Mouse (Mus musculus) kidney, embryonic 14.5 days (tissue): ENCODE results near the gene Rrm2. TPM values are rescaled to one million over a fixed set of nuclear protein-coding genes. Genes with fewer than 3 reads are reported as not detected.

Experiments used
- ATAC-seq: fragments of 200-750 bp; cut with Nextera tagmentation; 2 replicates; pipeline ENCODE4 v1.8.0; 2017; ENCODE audit warnings: moderate number of reproducible peaks, mild to moderate bottlenecking, moderate TSS enrichment, moderate library complexity; ENCODE audit not compliant: low FRiP score, low TSS enrichment
- H3K27ac ChIP-seq: fragments of 300-500 bp; sonication (generic); 2 replicates; pipeline ENCODE4 v1.5.1; 2014; ENCODE audit warnings: low read depth, mild to moderate bottlenecking, low read length, moderate library complexity, mixed read lengths
- H3K27me3 ChIP-seq: fragments of 300-500 bp; sonication (generic); 2 replicates; pipeline ENCODE4 v1.6.1; 2014; ENCODE audit warnings: mild to moderate bottlenecking, low read length; ENCODE audit not compliant: control insufficient read depth, insufficient read depth
- H3K36me3 ChIP-seq: fragments of 300-500 bp; sonication (generic); 2 replicates; pipeline ENCODE4 v1.6.1; 2014; ENCODE audit warnings: low read length, mixed read lengths; ENCODE audit not compliant: control insufficient read depth, insufficient read depth
- H3K4me1 ChIP-seq: fragments of 300-500 bp; sonication (generic); 2 replicates; pipeline ENCODE4 v1.6.1; 2014; ENCODE audit warnings: low read length, mixed read lengths; ENCODE audit not compliant: control insufficient read depth, insufficient read depth
- H3K4me2 ChIP-seq: fragments of 300-500 bp; sonication (generic); replicated peaks from 2 replicates; pipeline ENCODE4 v1.6.1; 2014; ENCODE audit warnings: low read depth, mild to moderate bottlenecking, low read length
- H3K4me3 ChIP-seq: fragments of 300-500 bp; sonication (generic); 2 replicates; pipeline ENCODE4 v1.5.1; 2014; ENCODE audit warnings: mild to moderate bottlenecking, low read length
- H3K9ac ChIP-seq: fragments of 300-500 bp; sonication (generic); 2 replicates; pipeline ENCODE4 v1.6.1; 2014; ENCODE audit warnings: low read depth, mild to moderate bottlenecking, low read length, moderate library complexity
- H3K9me3 ChIP-seq: fragments of 300-500 bp; sonication (generic); 2 replicates; pipeline ENCODE4 v1.6.1; 2016; ENCODE audit warnings: low read length; ENCODE audit not compliant: control insufficient read depth
- WGBS: fragments of 180-500 bp; shearing (Covaris S2); extraction: QIAGEN DNeasy Blood & Tissue Kit; methylation state at CpG from one replicate; pipeline ENCODE4 v1.1.7; 2014; 5-methylcytosine and 5-hydroxymethylcytosine counted together
- polyA plus RNA-seq: library from polyadenylated mRNA; unstranded; fragments of >200 nt; fragmentation: Nextera tagmentation; extraction: Ambion mirVana; gene quantifications from 2 replicates; pipeline ENCODE4 v1.2.1, GENCODE M21; 2014

Gene Rrm2
- polyA plus RNA-seq, 1 experiment from 2014 or later, result 236 TPM

DNA sequence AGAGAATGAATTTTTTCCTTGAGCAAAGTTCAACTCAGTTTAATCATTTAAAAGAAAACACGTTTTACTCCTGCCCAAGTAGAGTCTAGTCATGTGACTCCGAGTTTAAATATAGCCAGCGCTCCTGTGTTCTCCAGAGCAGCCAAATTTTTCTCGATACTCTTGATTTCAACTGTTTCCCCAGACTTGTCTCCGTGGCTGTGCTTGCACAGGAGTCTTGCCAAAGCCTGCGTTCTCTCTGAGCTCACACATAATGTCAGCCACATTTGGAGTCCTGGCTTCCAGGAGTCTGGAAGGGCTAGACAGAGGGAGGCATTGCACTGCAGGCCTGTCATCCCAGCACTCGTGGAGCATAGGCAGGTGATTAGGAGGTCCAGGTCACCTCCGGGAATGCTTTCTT is 25.5 kb upstream of the Rrm2 start:
- Histone ChIP-seq H3K9ac (no peak overlapping the region), H3K27me3 (peaks cover 24% of the 10 kb centered on the region), H3K9me3 (no peaks in the 10 kb centered on the region), H3K36me3 (no peaks in the 10 kb centered on the region), H3K4me3 (no peak overlapping the region), H3K4me1 (peaks cover 28% of the 10 kb centered on the region), H3K27ac (peak overlapping the region; percentile 71; the same call in 1 of the 2 replicates), H3K4me2 (peak overlapping the region; percentile 94)
- WGBS, result 43% methylated on average over 8 of the region's 8 CpGs
- ATAC-seq, result no peak

DNA sequence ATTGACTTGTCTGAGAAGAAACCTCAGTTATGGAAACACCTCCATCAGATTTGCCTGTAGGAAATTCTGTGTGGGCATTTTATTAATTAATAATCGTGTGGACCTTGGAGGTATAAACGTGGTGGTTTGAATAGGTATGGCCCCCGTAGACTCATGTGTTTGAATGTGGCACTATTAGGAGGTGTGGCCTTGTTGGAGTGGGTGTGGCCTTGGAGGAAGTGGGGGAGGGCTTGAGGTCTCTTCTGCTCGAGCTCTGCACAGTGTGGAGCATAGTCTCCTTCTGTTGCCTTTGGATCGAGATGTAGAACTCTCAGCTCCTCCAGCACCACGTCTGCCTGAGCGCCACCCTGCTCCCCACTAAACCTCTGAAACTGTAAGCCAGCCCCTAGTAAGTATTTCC is 24.6 kb upstream of the Rrm2 start:
- H3K27me3 ChIP-seq, result peaks cover 24% of the 10 kb centered on the region
- H3K9ac ChIP-seq, result no peak overlapping the region
- peaks cover 28% of the 10 kb centered on the region for H3K4me1 ChIP-seq
- H3K27ac ChIP-seq, result no peak overlapping the region
- no peak overlapping the region for H3K4me2 ChIP-seq
- H3K4me3 ChIP-seq, result no peak overlapping the region
- 71% methylated on average over 7 of the region's 7 CpGs for WGBS
- H3K36me3 ChIP-seq, result no peaks in the 10 kb centered on the region
- H3K9me3 ChIP-seq, result no peaks in the 10 kb centered on the region
- no peak for ATAC-seq

DNA sequence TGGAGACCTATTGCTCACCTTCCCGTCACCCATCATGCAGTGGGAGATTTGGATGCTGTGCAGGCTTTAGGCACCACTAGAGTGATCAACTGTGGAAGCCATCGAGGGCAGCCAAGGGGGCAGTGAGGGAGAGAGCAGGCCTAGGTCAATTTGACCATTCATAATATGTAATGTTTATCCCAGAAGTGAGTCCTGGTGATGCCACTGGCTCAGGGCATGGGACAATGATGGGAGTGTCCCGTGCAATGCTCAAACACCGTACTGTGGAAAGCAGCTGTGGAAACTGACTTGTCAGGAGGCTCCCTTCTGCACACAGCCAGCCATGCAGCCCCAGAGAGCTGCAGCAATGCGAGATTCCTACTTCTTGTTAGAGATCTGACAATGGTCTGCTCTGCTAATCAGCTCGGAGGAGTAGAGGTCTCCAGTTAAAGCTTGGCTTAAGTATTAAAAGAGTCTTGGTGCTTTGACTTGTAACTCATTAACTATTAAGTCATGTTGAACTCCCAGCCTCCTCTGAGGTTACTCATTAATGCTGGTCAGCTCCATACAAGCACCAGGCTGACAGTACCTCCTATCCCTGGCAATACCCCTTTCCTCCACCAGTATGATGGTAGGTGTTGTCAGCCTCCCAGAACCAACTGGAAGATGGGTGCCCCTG is 21.9 kb upstream of the Rrm2 start:
- H3K27ac ChIP-seq, result peak overlapping the region; percentile 77; the same call in 1 of the 2 replicates
- no peaks in the 10 kb centered on the region for H3K36me3 ChIP-seq
- no peaks in the 10 kb centered on the region; the same call in 1 of the 2 replicates for H3K9me3 ChIP-seq
- 47% methylated on average over 6 of the region's 6 CpGs for WGBS
- peak; percentile 82 for ATAC-seq
- H3K9ac ChIP-seq, result no peak overlapping the region
- H3K27me3 ChIP-seq, result peaks cover 19% of the 10 kb centered on the region
- H3K4me3 ChIP-seq, result no peak overlapping the region
- peaks cover 22% of the 10 kb centered on the region for H3K4me1 ChIP-seq
- H3K4me2 ChIP-seq, result no peak overlapping the region

DNA sequence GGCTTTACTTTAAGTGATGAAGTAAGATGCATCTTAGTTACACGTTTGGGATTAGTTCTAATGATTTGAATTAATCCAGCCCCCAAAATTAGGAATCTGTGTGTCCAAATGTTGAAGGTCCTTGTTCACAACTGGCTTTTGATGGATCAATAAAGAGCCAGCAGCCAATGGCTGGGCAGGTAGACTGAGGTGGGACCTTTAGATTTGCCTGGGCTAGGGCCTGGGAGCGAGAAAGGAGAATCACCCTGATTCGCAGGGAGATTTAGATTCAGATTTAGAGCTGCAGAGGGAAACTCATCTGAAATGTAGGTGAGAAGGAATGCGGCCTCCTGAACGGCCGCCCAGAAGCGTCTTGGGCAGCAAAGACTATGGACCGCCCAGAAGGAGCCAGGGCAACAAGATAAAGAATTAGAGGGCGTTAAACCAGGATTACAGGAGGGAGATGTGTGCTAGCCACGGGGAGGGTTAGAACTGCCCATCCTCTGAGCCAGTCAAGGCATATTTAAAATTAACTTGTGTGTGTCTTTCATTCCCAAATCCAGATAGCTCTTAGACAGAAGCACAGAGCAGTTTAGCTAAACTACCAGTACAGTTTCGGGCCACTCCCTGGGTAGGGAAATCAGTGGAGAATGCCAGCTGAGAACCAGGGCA is 21.2 kb upstream of the Rrm2 start:
- 63% methylated on average over 11 of the region's 11 CpGs for WGBS
- ATAC-seq, result no peak
- no peak overlapping the region for H3K9ac ChIP-seq
- peak overlapping the region; percentile 86 for H3K27ac ChIP-seq
- H3K4me3 ChIP-seq, result no peak overlapping the region
- no peak overlapping the region for H3K4me2 ChIP-seq
- H3K36me3 ChIP-seq, result no peaks in the 10 kb centered on the region
- H3K9me3 ChIP-seq, result no peaks in the 10 kb centered on the region; the same call in 1 of the 2 replicates
- H3K27me3 ChIP-seq, result peaks cover 12% of the 10 kb centered on the region; the same call in 1 of the 2 replicates
- peaks cover 15% of the 10 kb centered on the region for H3K4me1 ChIP-seq

DNA sequence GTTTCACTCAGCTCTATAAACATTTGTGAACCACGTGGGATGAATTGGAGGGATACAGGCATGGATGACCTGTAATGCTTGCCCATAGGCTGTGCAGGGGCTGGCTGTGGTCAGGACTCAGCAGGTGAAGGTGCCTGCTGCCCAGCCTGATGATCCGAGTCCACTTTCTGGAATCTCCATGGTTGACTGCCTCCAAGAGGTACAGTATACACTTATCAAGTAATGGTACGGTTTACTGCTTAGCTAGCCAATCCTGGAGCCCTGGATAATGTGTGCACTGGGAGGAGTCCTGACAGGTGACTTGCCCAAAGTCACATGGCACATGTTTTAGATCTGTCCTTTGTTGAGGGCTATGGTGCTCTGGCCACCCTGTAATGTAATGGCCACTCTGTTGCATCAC is 17.7 kb upstream of the Rrm2 start:
- H3K27me3 ChIP-seq, result no peaks in the 10 kb centered on the region
- H3K9me3 ChIP-seq, result no peaks in the 10 kb centered on the region; the same call in 1 of the 2 replicates
- H3K36me3 ChIP-seq, result no peaks in the 10 kb centered on the region
- peak; percentile 41; the same call in 1 of the 2 replicates for ATAC-seq
- no peak overlapping the region for H3K9ac ChIP-seq
- H3K4me1 ChIP-seq, result no peaks in the 10 kb centered on the region
- no peak overlapping the region for H3K4me2 ChIP-seq
- WGBS, result 46% methylated on average over 3 of the region's 3 CpGs
- no peak overlapping the region for H3K4me3 ChIP-seq
- peak overlapping the region; percentile 30; the same call in 1 of the 2 replicates for H3K27ac ChIP-seq

DNA sequence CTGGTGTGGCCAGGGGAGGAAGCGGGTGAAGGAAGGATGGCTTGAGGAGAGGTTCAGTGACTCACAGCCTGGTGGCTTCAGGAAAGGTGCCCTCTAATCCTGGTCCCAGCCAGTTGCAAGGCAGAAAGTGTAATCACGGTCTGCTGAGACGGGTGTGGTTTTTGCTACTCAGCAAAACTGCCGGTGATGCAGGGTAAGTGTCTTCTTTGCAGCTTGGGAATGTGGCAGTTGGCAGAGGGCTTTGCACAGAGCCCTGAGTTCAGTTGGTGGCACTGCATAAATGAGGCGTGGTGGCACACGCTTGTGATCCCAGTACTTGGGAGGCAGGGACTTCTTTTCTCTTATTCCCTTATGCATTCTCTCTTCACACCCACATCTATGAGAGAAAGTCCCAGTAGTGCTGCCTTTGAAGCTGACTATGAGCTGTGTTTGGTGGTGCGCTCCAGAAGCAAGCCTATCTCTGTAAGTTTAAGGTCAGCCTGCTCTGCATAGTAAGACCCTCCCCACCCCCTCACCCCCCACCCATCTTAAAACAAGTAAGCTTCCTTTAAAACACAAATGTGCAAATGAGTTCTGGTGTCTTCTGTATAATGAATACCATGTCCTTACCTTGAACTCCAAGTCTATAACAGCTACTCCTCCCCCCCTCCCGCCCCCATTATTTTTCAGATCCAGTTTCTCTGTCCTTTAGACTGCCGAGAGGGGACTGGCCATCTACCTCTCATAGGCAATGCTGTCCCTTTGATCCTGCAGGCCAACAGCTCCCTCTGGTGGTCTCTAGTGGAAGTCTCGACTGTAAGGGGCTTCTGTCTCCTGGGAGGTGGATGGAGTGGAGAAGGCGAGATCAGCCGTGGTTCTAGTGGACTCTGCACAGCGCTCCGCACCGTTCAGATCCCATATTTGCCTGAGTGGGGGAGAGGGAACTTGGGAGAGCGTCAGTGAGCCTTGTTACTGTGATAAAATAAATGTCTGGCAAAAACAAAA is 11.2 kb upstream of the Rrm2 start:
- H3K27ac ChIP-seq, result no peak overlapping the region
- no peak overlapping the region for H3K4me3 ChIP-seq
- no peaks in the 10 kb centered on the region for H3K27me3 ChIP-seq
- no peaks in the 10 kb centered on the region for H3K9me3 ChIP-seq
- H3K4me1 ChIP-seq, result no peaks in the 10 kb centered on the region
- no peak overlapping the region for H3K4me2 ChIP-seq
- ATAC-seq, result peak; percentile 86
- no peak overlapping the region for H3K9ac ChIP-seq
- WGBS, result 36% methylated on average over 16 of the region's 16 CpGs
- no peaks in the 10 kb centered on the region for H3K36me3 ChIP-seq

DNA sequence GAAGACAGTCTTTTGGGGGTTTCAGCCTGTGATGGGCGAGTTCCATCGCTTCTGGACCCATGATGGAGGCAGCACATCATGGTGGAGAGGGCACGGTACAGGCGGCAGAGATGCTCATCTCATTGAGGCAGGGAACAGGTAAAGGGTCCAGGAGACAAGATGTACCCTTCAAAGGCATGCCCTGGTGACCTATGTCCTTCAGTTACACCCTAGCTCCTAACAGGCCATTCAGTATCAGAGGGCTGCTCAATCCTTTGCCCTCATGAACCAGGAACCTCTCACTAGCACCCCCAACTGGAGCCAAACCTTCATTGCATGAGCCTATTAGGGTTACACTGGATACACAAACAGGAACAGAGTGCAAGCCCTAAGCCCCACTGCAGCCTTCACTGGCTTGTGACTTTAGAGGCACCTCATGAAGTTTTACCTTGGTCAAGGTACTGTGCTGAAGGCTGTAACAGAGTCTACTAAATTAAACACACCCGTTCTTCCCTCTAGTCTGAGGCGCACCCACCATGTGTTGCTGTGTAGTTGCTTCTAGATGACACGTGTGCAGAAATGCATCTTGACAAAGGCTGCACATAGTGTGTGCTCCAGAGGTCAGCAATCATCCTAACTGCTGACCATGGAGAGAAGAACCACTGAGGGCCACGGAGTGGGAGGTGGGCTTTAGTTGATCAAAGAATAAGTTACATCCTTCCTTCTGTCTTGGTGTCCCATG is 10.4 kb upstream of the Rrm2 start:
- Histone ChIP-seq H3K4me1 (no peaks in the 10 kb centered on the region), H3K4me2 (no peak overlapping the region), H3K4me3 (no peak overlapping the region), H3K9ac (no peak overlapping the region), H3K9me3 (no peaks in the 10 kb centered on the region), H3K36me3 (no peaks in the 10 kb centered on the region), H3K27me3 (no peaks in the 10 kb centered on the region), H3K27ac (no peak overlapping the region)
- WGBS, result 56% methylated on average over 8 of the region's 8 CpGs
- ATAC-seq, result peak; percentile 25; the same call in 1 of the 2 replicates

DNA sequence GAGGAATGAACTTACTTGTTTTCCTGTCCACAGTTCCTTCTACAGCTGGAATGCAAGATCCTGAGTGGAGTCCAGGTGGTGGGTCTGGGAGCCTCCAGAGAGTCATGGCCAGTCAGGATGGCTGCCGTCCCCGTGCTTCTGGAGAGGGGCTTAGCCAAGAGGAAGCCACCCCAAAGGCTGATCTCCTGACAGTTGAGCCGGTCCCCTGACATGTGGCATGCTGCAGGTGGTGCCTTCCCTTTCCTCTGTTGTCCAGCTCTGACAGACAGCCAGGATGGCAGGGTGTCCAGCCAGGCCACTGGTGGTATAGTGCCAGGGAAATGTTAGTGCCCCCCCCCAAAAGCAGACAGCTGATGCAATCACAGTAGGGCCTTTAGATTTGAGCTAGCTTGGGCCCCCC is 9.5 kb upstream of the Rrm2 start:
- H3K4me2 ChIP-seq, result no peak overlapping the region

More for the DNA sequence above, 9.5 kb upstream of the Rrm2 start:
- Histone ChIP-seq H3K4me1 (no peaks in the 10 kb centered on the region), H3K9ac (no peak overlapping the region), H3K27ac (no peak overlapping the region), H3K9me3 (no peaks in the 10 kb centered on the region), H3K36me3 (no peaks in the 10 kb centered on the region), H3K4me3 (no peak overlapping the region), H3K27me3 (no peaks in the 10 kb centered on the region)
- 74% methylated on average over 3 of the region's 3 CpGs for WGBS
- ATAC-seq, result no peak
